Mouse (Mus musculus): ENCODE measurements around the gene Actr3.
A peak's percentile ranks its signal among the peaks of the same experiment; 100 is the strongest.

Gene Actr3

GRCm38 (mm10) chr1:125435369-125436135 lies at the start of gene Actr3:
Gene Actr3, minus strand, starts transcription at chr1:125435727.
- peak; percentile 99 for DNase-seq

GRCm38 (mm10) chr1:125482459-125483287 lies 47.1 kb upstream of the Actr3 start:
- DNase-seq, result peak; percentile 16 to 36

GRCm38 (mm10) chr1:125481842-125482241 lies 46.3 kb upstream of the Actr3 start:
- no peak for DNase-seq

- DNase-seq, result no peak
Observed at GRCm38 (mm10) chr1:125478588-125478987, 43.1 kb upstream of the Actr3 start.

- DNase-seq, result no peak
Observed at GRCm38 (mm10) chr1:125475961-125476682, 40.6 kb upstream of the Actr3 start.

GRCm38 (mm10) chr1:125473866-125474265 lies 38.3 kb upstream of the Actr3 start:
- no peak for DNase-seq

GRCm38 (mm10) chr1:125473126-125473666 lies 37.7 kb upstream of the Actr3 start:
- no peak for DNase-seq

GRCm38 (mm10) chr1:125470805-125471648 lies 35.5 kb upstream of the Actr3 start:
- no peak for DNase-seq

GRCm38 (mm10) chr1:125467936-125468335 lies 32.4 kb upstream of the Actr3 start:
- DNase-seq, result no peak

- no peak for DNase-seq
Observed at GRCm38 (mm10) chr1:125466621-125467257, 31.2 kb upstream of the Actr3 start.

- no peak for DNase-seq
Observed at GRCm38 (mm10) chr1:125464011-125464410, 28.5 kb upstream of the Actr3 start.

- DNase-seq, result no peak
Observed at GRCm38 (mm10) chr1:125463349-125463748, 27.8 kb upstream of the Actr3 start.

GRCm38 (mm10) chr1:125462917-125463316 lies 27.4 kb upstream of the Actr3 start:
- no peak for DNase-seq

GRCm38 (mm10) chr1:125458531-125458930 lies 23.0 kb upstream of the Actr3 start:
- DNase-seq, result peak; percentile 17 to 45

- no peak for DNase-seq
Observed at GRCm38 (mm10) chr1:125455128-125455527, 19.6 kb upstream of the Actr3 start.

- no peak for DNase-seq
Observed at GRCm38 (mm10) chr1:125450282-125451000, 14.9 kb upstream of the Actr3 start.

- no peak for DNase-seq
Observed at GRCm38 (mm10) chr1:125447926-125448325, 12.4 kb upstream of the Actr3 start.

GRCm38 (mm10) chr1:125441679-125442078 lies 6.2 kb upstream of the Actr3 start:
- DNase-seq, result peak; percentile 23 to 45

- no peak for DNase-seq
Observed at GRCm38 (mm10) chr1:125441251-125441650, 5.7 kb upstream of the Actr3 start.

GRCm38 (mm10) chr1:125439556-125439955 lies 4.0 kb upstream of the Actr3 start:
- no peak for DNase-seq

GRCm38 (mm10) chr1:125438826-125439225 lies 3.3 kb upstream of the Actr3 start:
- DNase-seq, result no peak

Data from kidney, postnatal 25 days (tissue).